Mouse (Mus musculus) cerebral cortex, adult 2 months (tissue): ENCODE results near the gene Mob4.

Experiments
- WGBS: fragments of 180-500 bp; shearing (Covaris S2); methylation state at CpG from one replicate; pipeline ENCODE4 v1.1.7; 2018; 5-methylcytosine and 5-hydroxymethylcytosine counted together

The Mob4 gene

DNA sequence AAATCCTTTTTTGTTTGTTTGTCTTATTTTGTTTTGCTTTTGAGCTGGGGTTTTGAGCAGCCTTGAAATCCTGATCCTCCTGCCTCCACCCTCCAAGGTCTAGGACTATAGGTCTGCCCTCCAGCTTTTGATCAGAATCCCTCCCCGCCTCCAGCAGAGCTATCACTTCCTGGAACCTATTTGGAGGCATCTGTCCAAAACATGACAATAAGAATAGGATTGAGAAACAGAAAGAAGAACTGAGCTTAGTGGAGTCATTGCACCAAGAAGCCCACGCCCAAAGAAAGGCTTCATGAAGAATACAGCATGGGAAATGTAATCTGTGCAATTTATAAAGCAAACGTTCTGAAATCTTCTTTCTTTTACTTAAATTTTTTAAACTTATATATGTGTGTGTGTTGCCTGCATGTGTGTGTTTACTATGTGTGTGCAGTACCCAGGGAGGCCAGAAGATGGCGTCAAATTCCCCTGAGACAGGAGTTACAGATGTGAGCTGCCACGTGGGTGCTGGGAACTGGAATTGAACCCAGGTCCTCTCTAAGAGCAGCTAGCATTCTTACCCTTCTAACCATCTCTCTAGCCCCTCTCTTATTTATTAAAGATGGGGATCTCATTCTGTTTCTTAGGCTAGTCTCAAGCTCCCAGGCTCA lies 49.0 kb downstream of the Mob4 start:
- 82% methylated on average over 5 of the region's 5 CpGs for WGBS

DNA sequence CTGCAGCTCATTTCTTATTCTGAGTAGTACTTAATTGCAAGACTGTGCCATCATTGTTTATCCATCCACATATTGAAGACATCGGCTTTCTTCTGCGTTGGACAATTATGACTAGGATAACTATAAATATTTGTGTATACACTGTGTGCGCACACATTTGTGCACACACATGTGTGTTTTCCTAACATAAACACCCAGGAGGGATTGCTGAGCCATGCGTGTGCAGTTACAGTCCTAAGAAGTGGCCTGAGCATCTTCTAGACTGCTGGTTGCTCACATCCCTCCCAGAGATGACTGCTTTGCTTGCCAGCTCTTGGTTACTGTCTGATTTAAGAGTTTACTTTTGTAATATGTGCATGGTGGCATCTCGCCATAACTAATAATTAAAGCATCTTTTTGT lies 51.4 kb downstream of the Mob4 start:
- WGBS: 87% methylated on average over 5 of the region's 5 CpGs

DNA sequence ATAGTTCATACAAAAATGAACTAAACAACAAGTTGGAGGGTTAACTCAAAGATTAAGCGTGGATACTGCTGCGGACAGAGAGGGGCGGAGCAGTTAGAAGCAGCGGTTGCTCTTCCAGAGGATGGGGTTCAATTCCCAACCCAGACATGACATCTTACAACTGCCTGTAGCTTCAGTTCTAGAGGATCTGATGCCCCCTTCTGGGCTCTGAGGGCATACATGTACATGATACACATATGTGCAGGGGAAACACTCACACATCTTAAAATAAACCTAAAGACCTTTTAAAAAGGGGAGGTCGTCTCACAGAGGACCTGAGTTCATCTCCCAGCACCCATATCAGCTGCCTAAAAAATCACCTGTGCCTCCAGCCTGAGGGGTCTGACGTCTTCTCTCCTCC lies 54.7 kb downstream of the Mob4 start:
- 89% methylated on average over 6 of the region's 6 CpGs for WGBS

DNA sequence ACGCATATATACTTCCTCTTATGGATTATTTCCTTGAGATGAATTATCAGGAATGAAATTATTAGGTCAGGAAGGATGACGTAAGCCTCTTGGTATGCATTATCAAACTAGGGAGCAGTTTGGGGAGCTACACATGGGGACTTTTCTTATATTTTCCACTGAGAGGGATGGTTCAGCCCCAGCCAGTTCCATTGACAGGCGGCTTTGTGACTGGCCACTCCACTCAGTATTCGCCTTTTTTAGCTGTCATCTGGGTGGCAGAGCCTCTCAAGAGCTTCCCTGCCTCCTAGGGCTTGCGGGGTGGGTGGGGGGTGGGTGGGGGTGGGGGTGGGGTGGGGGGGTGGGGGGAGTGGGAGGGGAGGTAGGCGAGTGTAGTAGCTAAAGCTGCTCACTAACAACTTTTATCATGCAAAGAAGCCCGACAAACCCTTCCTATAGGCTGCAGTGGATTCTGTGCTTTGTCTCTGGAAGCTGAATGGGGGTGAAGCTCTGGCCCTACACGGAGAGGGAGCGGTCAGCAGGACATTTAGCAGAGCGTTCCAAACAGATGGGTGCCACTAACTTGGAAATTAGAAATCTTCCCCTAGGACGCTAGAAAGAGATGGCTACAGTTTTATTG lies 55.7 kb downstream of the Mob4 start:
- 46% methylated on average over 11 of the region's 11 CpGs for WGBS

DNA sequence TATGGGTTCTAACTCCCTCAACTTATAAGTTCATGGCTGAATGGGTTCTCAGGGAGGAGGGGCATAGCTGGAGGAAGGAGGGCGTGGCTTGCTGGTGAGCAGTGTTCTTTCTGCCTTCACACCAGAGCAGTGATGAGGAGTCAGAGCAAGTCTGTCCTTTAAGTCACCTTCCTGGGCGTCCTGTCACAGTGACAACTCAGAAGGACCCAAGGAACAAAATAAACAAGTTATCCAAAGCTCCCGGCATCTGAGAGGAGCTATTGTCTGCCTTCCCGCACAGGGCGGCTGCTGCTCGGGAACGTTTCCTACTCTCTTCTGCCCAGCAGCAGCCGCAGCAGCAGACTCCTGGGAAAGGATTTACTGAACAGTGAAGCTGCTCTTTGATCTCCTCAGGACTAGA lies 61.0 kb downstream of the Mob4 start:
- WGBS: 19% methylated on average over 8 of the region's 8 CpGs

DNA sequence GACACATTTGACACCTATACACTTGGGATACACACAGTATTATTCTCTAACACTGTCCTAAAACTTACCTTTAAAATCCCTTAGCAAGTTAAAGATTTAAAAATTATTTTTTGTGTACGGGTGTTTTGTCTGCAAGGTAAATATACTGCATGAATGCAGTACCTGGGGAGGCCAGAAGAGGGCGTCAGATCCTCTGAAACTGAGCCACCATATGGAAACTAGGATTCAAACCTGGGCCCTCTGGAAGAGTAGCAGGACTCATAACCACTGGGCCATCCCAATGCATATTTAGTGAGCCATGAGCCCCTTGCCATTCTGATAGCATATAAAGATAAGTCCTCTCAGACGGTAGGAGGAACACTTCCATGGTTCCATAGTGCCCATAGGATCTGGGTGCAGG lies 61.8 kb downstream of the Mob4 start:
- WGBS: 45% methylated on average over 3 of the region's 3 CpGs

DNA sequence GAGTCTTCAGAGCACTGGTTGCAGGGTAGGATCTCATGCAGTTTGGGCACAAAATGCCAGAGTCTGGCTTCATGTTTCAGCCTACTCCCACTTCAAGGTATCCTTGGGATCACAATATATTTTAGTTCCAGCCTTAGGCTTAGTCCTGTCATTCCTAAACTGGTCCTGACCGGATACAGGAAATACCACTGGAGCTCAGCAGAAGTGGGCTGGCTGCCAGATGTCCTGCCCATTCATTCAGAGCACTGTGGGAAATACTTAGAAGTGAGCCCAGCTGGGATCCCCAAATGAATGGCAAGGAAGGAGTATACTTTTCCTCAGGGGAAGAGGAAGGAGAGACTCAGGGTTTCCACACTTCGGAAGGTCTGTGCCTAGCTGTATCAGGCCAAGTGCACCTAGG lies 62.3 kb downstream of the Mob4 start:
- WGBS: 66% methylated on average over 2 of the region's 2 CpGs

DNA sequence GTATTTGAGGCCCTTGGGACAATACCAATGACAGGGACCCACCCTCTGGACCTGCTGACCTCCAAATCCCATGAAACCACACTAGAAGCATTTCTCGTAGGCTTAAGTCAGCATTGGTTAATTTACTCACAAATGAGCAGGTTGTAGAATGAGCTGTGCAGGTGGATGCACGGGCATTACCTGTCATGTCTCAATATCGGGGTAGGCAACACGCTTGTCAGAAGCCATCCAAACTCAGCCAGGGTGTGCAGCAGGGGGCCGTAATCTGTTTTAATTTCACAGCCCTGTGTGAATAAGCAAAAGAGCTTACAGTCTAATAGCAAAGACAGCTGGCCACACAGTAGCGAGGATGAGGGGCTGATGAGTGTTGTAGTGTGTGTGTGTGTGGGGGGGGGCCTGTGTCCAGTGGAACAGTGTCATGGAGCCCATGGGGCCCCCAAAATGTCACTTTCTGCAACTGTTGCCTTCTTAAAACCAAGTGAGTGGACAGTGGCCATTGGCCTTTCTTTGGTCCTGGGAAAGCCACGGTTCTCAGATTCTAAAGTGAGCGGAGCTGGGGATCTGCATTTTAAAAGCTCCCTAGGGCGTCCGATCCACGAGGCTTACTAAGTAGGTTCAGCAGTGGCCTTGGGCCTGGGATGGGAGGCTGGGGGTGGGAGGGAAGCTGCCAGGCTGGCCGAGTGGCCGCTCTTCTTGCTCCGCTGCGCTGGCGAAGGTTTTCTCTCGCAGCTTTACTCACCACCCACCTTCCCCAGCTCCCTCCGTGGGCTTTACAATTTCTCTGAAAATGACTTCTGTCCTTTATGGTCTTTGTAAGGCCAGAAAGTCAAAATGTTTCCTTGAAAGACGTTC lies 63.3 kb downstream of the Mob4 start:
- 72% methylated on average over 19 of the region's 19 CpGs for whole genome bisulfite sequencing

DNA sequence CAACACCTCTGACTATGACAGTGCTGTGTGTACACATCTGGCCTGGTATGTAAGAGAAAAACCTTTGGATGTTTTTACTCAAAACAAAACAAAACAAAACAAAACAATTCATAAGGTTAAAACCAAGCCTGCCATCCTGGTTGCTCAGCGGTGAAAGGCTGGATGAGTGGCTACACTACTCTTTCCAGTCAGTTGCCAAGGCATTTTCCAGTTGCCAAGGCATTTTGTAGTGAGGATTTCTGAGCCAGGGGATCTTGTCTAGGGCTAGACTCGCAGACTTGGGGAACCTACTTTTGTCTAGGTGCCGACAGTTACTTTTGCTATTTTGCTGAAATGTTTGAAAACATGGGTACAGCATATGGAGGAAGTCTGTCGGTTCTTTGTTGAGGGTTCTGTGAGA lies 64.0 kb downstream of the Mob4 start:
- 47% methylated on average over 4 of the region's 4 CpGs for WGBS

DNA sequence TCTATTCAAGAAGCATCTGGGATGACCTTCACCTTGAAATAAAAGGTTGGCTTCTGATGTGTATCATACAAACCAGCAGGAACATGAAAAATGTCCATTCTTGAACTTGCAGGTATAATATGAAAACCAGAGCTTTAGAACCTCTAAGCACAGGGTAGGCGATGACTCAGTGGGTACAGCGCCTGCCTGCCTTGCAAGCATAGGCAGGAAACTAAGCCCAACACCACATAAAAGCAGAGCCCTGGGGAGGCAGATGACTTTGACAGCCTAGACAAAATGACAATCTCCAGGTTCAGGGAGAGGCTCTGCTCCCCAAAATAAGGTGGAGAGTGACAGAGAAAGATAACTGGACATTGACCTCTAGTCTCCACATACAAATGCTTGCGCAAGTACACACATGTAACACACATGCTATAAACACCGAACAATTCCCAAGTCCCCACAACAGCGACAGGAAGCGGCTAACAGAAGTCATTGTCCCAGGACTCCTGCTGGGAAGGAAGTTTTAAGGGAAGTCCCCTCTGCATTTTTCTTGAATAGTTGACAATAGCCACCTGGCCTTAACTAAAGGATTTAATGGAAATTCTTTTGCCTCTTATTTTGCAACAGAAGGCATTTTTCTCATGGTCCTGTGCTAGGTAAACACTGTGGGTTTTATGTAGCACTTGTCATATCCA lies 65.4 kb downstream of the Mob4 start:
- WGBS: 69% methylated on average over 6 of the region's 6 CpGs

DNA sequence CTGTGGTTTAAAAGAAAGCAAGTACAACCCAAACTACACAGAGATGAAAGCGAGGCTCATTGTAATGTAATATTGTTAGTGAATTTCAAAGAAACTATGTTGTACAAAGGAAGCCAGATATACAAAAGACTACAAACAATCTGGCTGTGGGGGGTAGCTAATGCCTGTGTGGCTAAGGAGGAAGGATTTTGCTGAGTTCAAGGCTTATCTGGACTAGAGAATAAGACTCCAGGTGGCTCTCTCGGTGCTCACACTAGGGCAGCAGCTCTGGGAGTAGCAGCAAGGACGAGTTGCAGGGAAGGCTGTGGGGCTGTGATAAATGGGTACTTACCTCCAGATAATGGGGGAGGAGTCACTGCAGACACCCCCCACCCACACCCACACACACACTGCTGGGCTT lies 67.7 kb downstream of the Mob4 start:
- 45% methylated on average over 3 of the region's 3 CpGs for WGBS

DNA sequence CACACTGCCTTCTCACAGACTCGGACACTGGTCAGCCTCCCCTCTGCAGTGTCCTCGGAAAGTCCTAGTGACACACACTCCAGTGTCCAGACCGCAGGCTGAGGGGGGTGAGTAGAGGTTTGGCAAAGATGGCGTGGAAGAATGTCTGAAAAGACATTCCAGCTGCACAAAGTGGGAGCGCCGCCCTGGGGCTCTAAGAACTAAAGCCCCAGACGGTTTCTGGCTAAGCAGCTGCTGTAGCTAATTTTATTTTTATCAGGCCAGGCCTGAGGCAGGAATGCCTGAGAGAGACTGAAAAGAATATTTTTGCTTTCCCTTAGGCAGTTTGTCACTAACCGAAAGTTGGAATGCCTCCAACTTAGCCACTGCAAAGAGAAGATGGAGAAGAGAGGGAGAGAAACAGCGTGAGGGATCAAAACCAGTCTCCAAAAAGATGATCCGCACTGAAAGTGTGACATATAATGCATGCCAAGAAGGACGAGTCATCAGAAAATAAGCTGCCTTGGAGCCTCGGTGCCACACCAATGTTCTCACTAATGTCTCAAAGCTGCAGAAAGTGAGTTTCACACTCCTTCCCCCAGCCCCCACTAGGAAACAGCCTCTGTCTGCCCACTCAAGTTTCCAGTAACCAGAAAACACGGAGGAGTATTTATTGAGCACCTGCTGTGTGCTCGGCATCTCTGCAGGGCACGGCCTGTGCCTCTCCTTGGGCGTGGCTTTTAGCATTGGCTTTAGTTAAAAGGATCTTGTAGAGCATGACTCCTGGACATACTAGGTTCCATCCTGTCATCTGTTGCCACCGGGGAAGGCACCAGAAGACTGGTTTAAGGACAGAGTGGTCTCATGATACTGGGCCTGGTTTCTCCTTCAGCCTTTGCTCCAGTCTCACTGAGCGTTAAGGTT lies 71.1 kb downstream of the Mob4 start:
- 26% methylated on average over 18 of the region's 18 CpGs for WGBS
